Mouse (Mus musculus): ENCODE results near the gene Gm21974.

GRCm38 (mm10) chr7:127922451-127923275 lies 27.4 kb upstream of the Gm21974 start:
- TF ChIP-seq CTCF (IDR thresholded peaks at IDR 0.05; ENCODE audit: borderline replicate concordance, control insufficient read depth, extremely low read depth, insufficient read depth, low read length, poor library complexity) = no peak
- no peak for TF ChIP-seq POLR2A (IDR thresholded peaks at IDR 0.05; ENCODE audit: control insufficient read depth, extremely low read depth, insufficient read depth, low read length, poor library complexity)

Measured in thymus, adult 2 months (tissue).